Mouse (Mus musculus): ENCODE measurements around the gene Thyn1. TPM values are rescaled to one million over a fixed set of nuclear protein-coding genes. Genes with fewer than 3 reads are reported as not detected.

The Thyn1 gene
- 31.7 TPM for polyA plus RNA-seq (2014; fragmentation: Illumina TruSeq; extraction: RNeasy Lipid Tissue Mini Kit (QIAGEN cat#74804); ENCODE audit: low read depth, low replicate concordance)

DNA sequence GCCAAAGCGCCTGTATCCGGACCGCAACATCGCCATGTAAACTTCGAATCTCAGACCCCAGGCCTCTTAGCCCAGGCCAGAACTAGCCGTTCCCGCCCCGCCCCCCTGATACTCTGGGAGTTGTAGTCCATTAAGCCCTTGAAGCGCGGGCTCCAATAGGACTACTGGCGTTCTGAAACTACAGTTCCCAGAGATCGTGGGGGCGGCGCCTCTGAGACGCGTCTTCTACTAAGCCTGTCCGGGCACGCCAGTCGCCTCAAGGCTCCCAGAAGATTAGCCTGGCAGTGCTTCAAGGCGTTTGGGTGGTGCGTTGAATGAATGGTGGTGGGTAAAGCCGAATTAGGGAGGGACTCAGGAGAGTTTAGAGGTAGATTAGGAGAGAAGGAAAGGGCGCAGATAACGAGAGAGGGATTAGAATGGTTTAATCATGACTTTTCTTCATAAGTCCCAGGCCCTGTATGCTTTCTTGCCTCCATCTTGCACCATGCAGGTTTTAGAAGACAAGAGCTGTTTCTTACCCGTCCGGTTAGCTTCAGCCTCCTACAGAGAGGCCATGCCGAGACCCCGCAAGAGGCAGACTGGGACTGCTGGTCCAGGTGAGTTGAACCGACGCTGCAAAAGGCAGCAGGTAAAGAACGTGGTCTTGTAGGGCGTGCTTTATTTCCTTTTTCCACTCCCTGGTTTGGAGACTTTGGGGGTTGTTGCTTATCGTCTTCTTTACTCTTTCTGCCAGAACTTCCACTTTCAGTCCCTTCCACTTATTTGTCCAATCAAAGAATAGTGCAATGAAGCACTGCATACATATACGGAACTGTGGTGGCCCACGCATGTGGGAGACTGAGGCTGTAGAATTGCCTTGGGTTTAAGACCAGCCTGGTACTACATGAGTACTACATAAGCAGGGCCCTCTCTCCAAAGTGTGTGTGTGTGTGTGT lies at the start of gene Thyn1, which contains the start of gene Acad8:
Thyn1 (plus strand) TSS at position 250 of the 935 bp plus-strand sequence.
Acad8 (minus strand) TSS at position 106 of the 935 bp plus-strand sequence.

DNA sequence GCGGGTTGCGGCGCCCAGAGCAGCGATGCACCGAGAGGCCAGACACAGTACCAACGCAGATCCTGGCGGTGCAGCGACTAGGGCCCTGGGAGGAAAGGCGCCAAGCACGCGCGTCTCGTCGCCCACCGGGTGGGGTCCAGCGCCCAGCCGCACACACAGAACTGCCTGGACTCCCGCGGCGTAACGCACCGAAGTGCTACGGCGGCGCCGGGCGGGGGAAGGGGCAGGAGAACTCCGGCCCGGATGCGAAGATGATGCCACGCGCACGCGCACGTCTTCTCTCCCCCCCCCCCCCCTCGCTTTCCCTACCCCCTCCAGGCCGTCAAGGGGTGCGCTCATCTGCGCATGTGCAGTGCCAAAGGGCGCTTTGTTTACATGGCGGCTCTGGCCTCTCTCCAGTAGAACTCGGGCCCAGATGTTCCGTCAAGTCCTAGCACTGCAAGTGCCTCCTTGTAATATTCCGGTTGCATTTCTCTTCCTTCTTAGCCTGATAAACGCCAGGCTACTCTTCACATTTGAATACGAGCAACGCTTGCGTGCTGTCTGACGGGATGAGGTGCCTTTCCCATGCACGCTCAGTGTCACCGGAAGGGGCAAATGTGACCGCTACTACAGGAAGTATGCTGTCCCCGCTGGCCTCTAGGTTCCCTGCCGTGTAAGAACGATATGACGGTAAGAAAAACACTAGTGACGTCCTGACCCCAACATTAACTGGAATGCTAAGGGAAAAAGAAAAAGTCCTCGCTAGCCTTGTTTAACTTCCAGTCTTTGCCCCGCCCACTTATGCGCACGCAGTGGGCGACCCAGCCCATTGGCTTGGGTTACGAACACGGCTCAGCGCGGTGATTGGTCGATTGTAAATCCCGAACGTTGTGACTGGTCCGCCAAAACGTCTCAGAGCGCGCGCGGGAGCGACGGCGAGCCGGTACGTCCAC lies 30.6 kb downstream of the Thyn1 start, which contains the start of the genes Vps26b and Ncapd3:
Vps26b (minus strand) TSS at position 238 of the 935 bp plus-strand sequence.
Ncapd3 (plus strand) TSS at position 348 of the 935 bp plus-strand sequence.

Other genes with a start within 250 kb of the Thyn1 start
- gene Glb1l2, start 193.2 kb upstream of the Thyn1 start, polyA plus RNA-seq (2014; fragmentation: Illumina TruSeq; extraction: RNeasy Lipid Tissue Mini Kit (QIAGEN cat#74804); ENCODE audit: low read depth, low replicate concordance), result 0.89 TPM
- gene Glb1l3, start 138.8 kb upstream of the Thyn1 start, polyA plus RNA-seq (2014; fragmentation: Illumina TruSeq; extraction: RNeasy Lipid Tissue Mini Kit (QIAGEN cat#74804); ENCODE audit: low read depth, low replicate concordance), result not detected
- not detected for gene Gm1110, start 76.6 kb upstream of the Thyn1 start, polyA plus RNA-seq (2014; fragmentation: Illumina TruSeq; extraction: RNeasy Lipid Tissue Mini Kit (QIAGEN cat#74804); ENCODE audit: low read depth, low replicate concordance)
- gene Acad8, start 144 bp upstream of the Thyn1 start, polyA plus RNA-seq (2014; fragmentation: Illumina TruSeq; extraction: RNeasy Lipid Tissue Mini Kit (QIAGEN cat#74804); ENCODE audit: low read depth, low replicate concordance), result 43.9 TPM
- gene Vps26b, start 30.4 kb downstream of the Thyn1 start, polyA plus RNA-seq (2014; fragmentation: Illumina TruSeq; extraction: RNeasy Lipid Tissue Mini Kit (QIAGEN cat#74804); ENCODE audit: low read depth, low replicate concordance), result 26.0 TPM
- 18.0 TPM for gene Ncapd3, start 30.5 kb downstream of the Thyn1 start, polyA plus RNA-seq (2014; fragmentation: Illumina TruSeq; extraction: RNeasy Lipid Tissue Mini Kit (QIAGEN cat#74804); ENCODE audit: low read depth, low replicate concordance)
- gene Jam3, start 155.7 kb downstream of the Thyn1 start, polyA plus RNA-seq (2014; fragmentation: Illumina TruSeq; extraction: RNeasy Lipid Tissue Mini Kit (QIAGEN cat#74804); ENCODE audit: low read depth, low replicate concordance), result 19.1 TPM

Measured in heart, adult 10 weeks (tissue).